Mouse (Mus musculus): ENCODE data around the gene Nfkbid. TPM values are rescaled to one million over a fixed set of nuclear protein-coding genes. Genes with fewer than 3 reads are reported as not detected.
"Not testable (repeated sequence)": the region's sequence is repeated elsewhere in the genome, so short reads cannot be mapped to it uniquely, and the experiment has no call there.

Nfkbid gene
- polyA plus RNA-seq, 1 experiment from 2014 or later = 1.3 TPM

- peaks cover 35% of the 10 kb centered on the region for H3K4me1 ChIP-seq
- no peak overlapping the region for H3K27ac ChIP-seq
- no peak overlapping the region for H3K4me2 ChIP-seq
- H3K27me3 ChIP-seq = peaks cover 85% of the 10 kb centered on the region
- no peaks in the 10 kb centered on the region for H3K36me3 ChIP-seq (ENCODE audit: poor library complexity, severe bottlenecking)
- no peak for ATAC-seq
- H3K9me3 ChIP-seq (replicated peaks) = no peaks in the 10 kb centered on the region
- no peak overlapping the region for H3K9ac ChIP-seq
- no peak overlapping the region for H3K4me3 ChIP-seq
- WGBS = 9% methylated on average over 6 of the region's 6 CpGs
These were observed 32.7 kb downstream of the Nfkbid start for GRCm38 (mm10) chr7:30454259-30454658.

DNA sequence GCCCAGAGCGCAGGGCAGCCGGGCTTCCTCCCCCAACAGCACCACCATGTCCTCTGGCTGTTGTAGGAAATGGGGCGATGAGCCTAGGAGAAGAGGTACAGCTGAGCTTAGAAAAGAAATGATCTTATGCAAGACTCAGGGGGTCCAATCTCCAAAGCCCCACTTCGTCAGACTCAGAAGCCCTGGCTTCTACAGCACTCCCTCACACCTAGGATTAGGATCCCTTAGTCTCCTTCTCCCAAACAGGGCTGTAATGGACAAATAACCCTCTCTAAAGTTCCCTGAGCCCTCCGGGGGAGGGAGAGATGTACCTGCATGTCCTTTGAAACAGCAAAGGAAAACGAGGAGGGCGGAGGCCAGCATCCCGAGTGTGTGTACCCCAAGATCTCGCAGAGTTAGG lies 35.0 kb downstream of the Nfkbid start:
- under 1% methylated on average over 9 of the region's 9 CpGs for WGBS
- ATAC-seq = no peak
- Histone ChIP-seq H3K27me3 (peaks cover 95% of the 10 kb centered on the region), H3K4me2 (peak overlapping the region; percentile 54), H3K27ac (no peak overlapping the region), H3K4me1 (peaks cover 35% of the 10 kb centered on the region), H3K9ac (peak overlapping the region; percentile 48), H3K4me3 (peak overlapping the region; percentile 27), H3K36me3 (ENCODE audit: poor library complexity, severe bottlenecking) (no peaks in the 10 kb centered on the region), H3K9me3 (replicated peaks) (no peaks in the 10 kb centered on the region)

- Histone ChIP-seq H3K9me3 (replicated peaks) (no peaks in the 10 kb centered on the region), H3K36me3 (ENCODE audit: poor library complexity, severe bottlenecking) (no peaks in the 10 kb centered on the region), H3K9ac (peak overlapping the region; percentile 48), H3K27me3 (peaks cover 99% of the 10 kb centered on the region), H3K4me3 (peak overlapping the region; percentile 27), H3K4me2 (peak overlapping the region; percentile 54), H3K27ac (no peak overlapping the region), H3K4me1 (peaks cover 35% of the 10 kb centered on the region)
- under 1% methylated on average over 31 of the region's 31 CpGs for WGBS
- ATAC-seq = peak; percentile 41
These were observed 35.5 kb downstream of the Nfkbid start for GRCm38 (mm10) chr7:30456911-30457628.

DNA sequence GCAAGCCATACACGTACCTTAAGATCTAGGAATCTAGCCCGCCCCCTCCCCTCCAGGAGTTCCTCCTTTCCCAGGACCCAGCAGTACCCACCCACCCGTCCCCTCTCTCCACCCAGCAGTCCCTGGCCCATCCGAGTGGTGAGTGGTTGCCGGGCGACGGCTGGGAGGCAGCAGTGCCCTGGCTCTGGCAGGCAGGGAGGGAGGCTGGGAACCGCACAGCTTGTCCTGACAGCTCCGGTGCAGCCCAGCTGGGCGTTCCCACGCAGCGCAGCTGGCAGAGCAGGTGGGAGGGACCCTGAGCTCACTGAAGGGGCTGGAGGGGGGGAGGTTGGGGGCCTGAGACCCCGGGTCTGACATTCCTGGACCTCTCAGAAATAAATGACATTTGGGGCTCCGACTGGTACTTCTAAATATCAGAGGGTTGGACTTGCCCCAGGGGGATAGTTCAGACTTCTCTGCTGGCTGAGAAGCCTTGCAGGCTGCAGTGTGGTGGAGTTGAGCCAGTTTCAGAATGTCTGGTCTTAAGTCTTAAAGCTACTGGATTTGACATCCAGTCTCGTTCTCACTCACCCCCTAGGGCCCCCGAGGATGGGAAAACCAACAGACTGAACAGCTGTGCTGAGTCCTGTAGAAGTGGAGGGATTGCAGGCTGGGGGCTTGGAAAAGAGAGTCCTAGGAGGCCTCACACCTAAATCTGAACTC lies 36.2 kb downstream of the Nfkbid start, which contains the start of the genes Kirrel2 and Nphs1:
Gene Kirrel2, minus strand, starts transcription at position 62 of the 702 bp plus-strand sequence.
Gene Nphs1, plus strand, starts transcription at position 687 of the 702 bp plus-strand sequence.
- H3K4me2 ChIP-seq = peak within 1 kb of the TSS; percentile 54
- H3K9ac ChIP-seq = peak within 1 kb of the TSS; percentile 48
- ATAC-seq = peak; percentile 84
- no peak within 1 kb of the TSS for H3K27ac ChIP-seq
- peaks cover 35% of the 10 kb centered on the region for H3K4me1 ChIP-seq
- peaks cover 100% of the 10 kb centered on the region for H3K27me3 ChIP-seq
- H3K9me3 ChIP-seq (replicated peaks) = no peaks in the 10 kb centered on the region
- WGBS = 2% methylated on average over 16 of the region's 16 CpGs
- H3K4me3 ChIP-seq = peak within 1 kb of the TSS; percentile 27
- H3K36me3 ChIP-seq (ENCODE audit: poor library complexity, severe bottlenecking) = no peaks in the 10 kb centered on the region

- Histone ChIP-seq H3K9ac (no peak overlapping the region), H3K4me3 (no peak overlapping the region), H3K27ac (no peak overlapping the region), H3K36me3 (ENCODE audit: poor library complexity, severe bottlenecking) (no peaks in the 10 kb centered on the region), H3K27me3 (peaks cover 99% of the 10 kb centered on the region), H3K4me2 (no peak overlapping the region), H3K4me1 (peaks cover 27% of the 10 kb centered on the region), H3K9me3 (replicated peaks) (no peaks in the 10 kb centered on the region)
- 26% methylated on average over 6 of the region's 6 CpGs for WGBS
- ATAC-seq = no peak
These were observed 38.0 kb downstream of the Nfkbid start for GRCm38 (mm10) chr7:30459484-30459883.

GRCm38 (mm10) chr7:30463568-30463967 lies 42.0 kb downstream of the Nfkbid start:
- no peak for ATAC-seq
- no peaks in the 10 kb centered on the region for H3K9me3 ChIP-seq (replicated peaks)
- H3K27me3 ChIP-seq = peaks cover 99% of the 10 kb centered on the region
- H3K9ac ChIP-seq = no peak overlapping the region
- H3K27ac ChIP-seq = no peak overlapping the region
- no peak overlapping the region for H3K4me2 ChIP-seq
- peaks cover 2% of the 10 kb centered on the region for H3K4me1 ChIP-seq
- 26% methylated on average over 7 of the region's 7 CpGs for WGBS
- no peaks in the 10 kb centered on the region for H3K36me3 ChIP-seq (ENCODE audit: poor library complexity, severe bottlenecking)
- no peak overlapping the region for H3K4me3 ChIP-seq

DNA sequence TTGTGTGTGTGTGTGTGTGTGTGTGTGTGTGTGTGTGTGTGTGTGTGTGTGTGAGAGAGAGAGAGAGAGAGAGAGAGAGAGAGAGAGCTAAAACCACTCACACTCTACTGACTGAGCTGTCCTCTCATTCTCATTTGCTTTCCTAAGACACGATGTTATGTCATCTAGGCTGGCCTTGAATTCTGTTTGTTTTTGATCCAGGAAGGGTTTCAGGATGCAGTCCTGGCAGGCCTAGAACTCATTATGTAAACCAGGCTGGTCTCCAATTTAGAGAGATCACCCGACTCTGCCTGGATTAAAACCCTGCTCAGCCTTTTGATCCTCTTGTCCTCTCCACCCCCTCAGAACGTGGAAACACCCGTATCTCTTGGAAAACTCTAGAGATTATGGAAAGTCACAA lies 42.5 kb downstream of the Nfkbid start:
- Histone ChIP-seq H3K9me3 (replicated peaks) (no peaks in the 10 kb centered on the region), H3K36me3 (ENCODE audit: poor library complexity, severe bottlenecking) (no peaks in the 10 kb centered on the region), H3K9ac (no peak overlapping the region), H3K4me1 (no peaks in the 10 kb centered on the region), H3K27me3 (peaks cover 96% of the 10 kb centered on the region), H3K27ac (no peak overlapping the region), H3K4me2 (no peak overlapping the region), H3K4me3 (no peak overlapping the region)
- WGBS = 8% methylated on average over 4 of the region's 4 CpGs
- no peak for ATAC-seq

GRCm38 (mm10) chr7:30464816-30465300 lies 43.3 kb downstream of the Nfkbid start:
- no peak overlapping the region for H3K4me2 ChIP-seq
- no peaks in the 10 kb centered on the region for H3K4me1 ChIP-seq
- H3K27ac ChIP-seq = no peak overlapping the region
- H3K27me3 ChIP-seq = peaks cover 87% of the 10 kb centered on the region
- no peak overlapping the region for H3K4me3 ChIP-seq
- ATAC-seq = no peak
- H3K36me3 ChIP-seq (ENCODE audit: poor library complexity, severe bottlenecking) = no peaks in the 10 kb centered on the region
- H3K9ac ChIP-seq = no peak overlapping the region
- no peaks in the 10 kb centered on the region for H3K9me3 ChIP-seq (replicated peaks)
- WGBS = 6% methylated on average over 6 of the region's 6 CpGs

GRCm38 (mm10) chr7:30472411-30472810 lies 50.9 kb downstream of the Nfkbid start:
- WGBS = 49% methylated on average over 5 of the region's 5 CpGs
- no peak overlapping the region for H3K4me3 ChIP-seq
- no peak for ATAC-seq
- H3K36me3 ChIP-seq (ENCODE audit: poor library complexity, severe bottlenecking) = no peaks in the 10 kb centered on the region
- H3K4me1 ChIP-seq = peaks cover 2% of the 10 kb centered on the region
- H3K9ac ChIP-seq = no peak overlapping the region
- peaks cover 20% of the 10 kb centered on the region for H3K27me3 ChIP-seq
- no peaks in the 10 kb centered on the region for H3K9me3 ChIP-seq (replicated peaks)
- no peak overlapping the region for H3K4me2 ChIP-seq
- H3K27ac ChIP-seq = no peak overlapping the region

GRCm38 (mm10) chr7:30474999-30475398 lies 53.5 kb downstream of the Nfkbid start:
- Histone ChIP-seq H3K9me3 (replicated peaks) (no peaks in the 10 kb centered on the region), H3K36me3 (ENCODE audit: poor library complexity, severe bottlenecking) (no peaks in the 10 kb centered on the region), H3K4me3 (no peak overlapping the region), H3K9ac (no peak overlapping the region), H3K4me1 (peaks cover 9% of the 10 kb centered on the region), H3K27me3 (peaks cover 14% of the 10 kb centered on the region), H3K27ac (no peak overlapping the region), H3K4me2 (no peak overlapping the region)
- 70% methylated on average over 4 of the region's 4 CpGs for WGBS
- no peak for ATAC-seq

GRCm38 (mm10) chr7:30476136-30476535 lies 54.6 kb downstream of the Nfkbid start:
- peaks cover 11% of the 10 kb centered on the region for H3K27me3 ChIP-seq
- not testable (repeated sequence) for H3K4me3 ChIP-seq; H3K9ac ChIP-seq; H3K4me2 ChIP-seq; H3K9me3 ChIP-seq (replicated peaks); H3K36me3 ChIP-seq (ENCODE audit: poor library complexity, severe bottlenecking); ATAC-seq; H3K4me1 ChIP-seq; H3K27ac ChIP-seq
- WGBS = 85% methylated on average over 6 of the region's 7 CpGs
